Comparison of ENCODE assay signal across 15 mouse cellular contexts in the genomic region with DNA sequence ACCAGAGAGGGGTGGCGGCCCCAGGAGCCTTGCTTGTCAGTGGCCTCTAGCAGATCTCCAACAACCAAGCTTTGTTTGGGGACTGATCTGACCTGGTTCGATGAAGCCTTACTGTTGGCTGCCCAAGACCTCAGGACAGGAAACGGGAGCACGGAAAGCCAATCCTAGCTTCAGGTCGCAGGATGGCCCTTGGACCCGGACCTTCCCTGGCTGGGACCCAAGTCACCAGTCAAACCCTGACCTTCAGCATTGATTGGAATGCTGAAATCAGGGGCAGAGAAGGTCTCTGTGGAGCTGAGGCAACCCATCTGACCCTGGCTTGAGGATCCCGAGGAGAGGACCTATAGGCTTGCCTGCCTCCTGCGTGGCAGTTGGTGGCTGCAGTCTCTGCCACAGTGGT. TPM values are rescaled to one million over a fixed set of nuclear protein-coding genes. Genes with fewer than 3 reads are reported as not detected.
A peak's percentile ranks its signal among the peaks of the same experiment; 100 is the strongest.
DNase-seq lines count a peak whose midpoint lies in the region; ATAC-seq and TF ChIP-seq lines count a peak whose summit lies in the region.
"Had no signal": no experiment of that assay in that cellular context is flagged by ENCODE, and none has a peak within 500 bp of the region (broad histone marks: within the 10 kb centered on the region; RNA-seq: fewer than 3 reads in every experiment).

No protein-coding gene starts in this region.

- no peak for ATAC-seq in hindbrain, embryonic 14.5 days (ENCODE audit: low FRiP score)
- ATAC-seq in intestine, postnatal 0 days: peak; percentile 64
- no peak for ATAC-seq in stomach, embryonic 15.5 days (ENCODE audit: insufficient read depth, low FRiP score, low read depth)
- ATAC-seq: activated CD4-positive, CD25-positive, alpha-beta regulatory T cell, adult 4 months; forebrain, embryonic 14.5 days; inflammation-experienced regulatory T-cells, adult 6 months had no signal

- WGBS in hindbrain, embryonic 10.5 days: 86% methylated on average over 8 of the region's 8 CpGs
- 89% methylated on average over 8 of the region's 8 CpGs for WGBS in hindbrain, embryonic 14.5 days
- 50% methylated on average over 8 of the region's 8 CpGs for WGBS in intestine, postnatal 0 days
- WGBS in stomach, embryonic 15.5 days: 85% methylated on average over 8 of the region's 8 CpGs

- peaks cover 51% of the 10 kb centered on the region for H3K27me3 ChIP-seq in hindbrain, embryonic 10.5 days (ENCODE audit: insufficient read depth, poor library complexity, severe bottlenecking)
- peaks cover 28% of the 10 kb centered on the region for H3K27me3 ChIP-seq in hindbrain, embryonic 14.5 days (ENCODE audit: control insufficient read depth, insufficient read depth, low read length)
- H3K27me3 ChIP-seq in intestine, postnatal 0 days (replicated peaks; ENCODE audit: control insufficient read depth, insufficient read depth, low read length): 0 out of 2 replicates have a peak, but pooled peaks cover 3% of the 10 kb centered on the region
- H3K27me3 ChIP-seq in stomach, embryonic 15.5 days (replicated peaks): peaks cover 1% of the 10 kb centered on the region; the same call in 1 of the 2 replicates

- no peaks in the 10 kb centered on the region for H3K36me3 ChIP-seq in hindbrain, embryonic 10.5 days
- H3K36me3 ChIP-seq in hindbrain, embryonic 14.5 days (replicated peaks; ENCODE audit: control insufficient read depth, insufficient read depth): no peaks in the 10 kb centered on the region
- H3K36me3 ChIP-seq in intestine, postnatal 0 days (ENCODE audit: control insufficient read depth, insufficient read depth): no peaks in the 10 kb centered on the region
- H3K36me3 ChIP-seq in stomach, embryonic 15.5 days: no peaks in the 10 kb centered on the region
- H3K36me3 ChIP-seq: neural tube, embryonic 13.5 days had no signal

- no peak for TF ChIP-seq CTCF in intestine, postnatal 0 days (IDR thresholded peaks at IDR 0.05; ENCODE audit: low read depth)

- no peak overlapping the region for H3K4me3 ChIP-seq in hindbrain, embryonic 10.5 days
- H3K4me3 ChIP-seq in hindbrain, embryonic 14.5 days (replicated peaks; ENCODE audit: low read length): no peak overlapping the region
- no peak overlapping the region for H3K4me3 ChIP-seq in intestine, postnatal 0 days (ENCODE audit: low read depth, low read length)
- no peak overlapping the region for H3K4me3 ChIP-seq in stomach, embryonic 15.5 days (replicated peaks)
- H3K4me3 ChIP-seq: gastrocnemius, adult 2 months; neural tube, embryonic 13.5 days had no signal

- DNase-seq in hindbrain, embryonic 10.5 days (ENCODE audit: low spot score): no peak
- DNase-seq in hindbrain, embryonic 14.5 days (ENCODE audit: low spot score): no peak
- peak; percentile 60 for DNase-seq in liver
- DNase-seq in gastrocnemius, postnatal 25 days: no peak
- DNase-seq in left cerebral cortex, adult 9 months (ENCODE audit: low spot score in 2 of 2): no peak
- DNase-seq in layer of hippocampus, postnatal 10 days (ENCODE audit: low spot score in 2 of 2): no peak
- DNase-seq: gastrocnemius, adult 2 months; right cerebral cortex, adult 18-20 months; thymus, postnatal 14 days had no signal

- no peaks in the 10 kb centered on the region for H3K9me3 ChIP-seq in hindbrain, embryonic 10.5 days
- H3K9me3 ChIP-seq in hindbrain, embryonic 14.5 days (ENCODE audit: control insufficient read depth, low read length): no peaks in the 10 kb centered on the region
- H3K9me3 ChIP-seq in intestine, postnatal 0 days (ENCODE audit: control insufficient read depth): no peaks in the 10 kb centered on the region
- H3K9me3 ChIP-seq in stomach, embryonic 15.5 days: no peaks in the 10 kb centered on the region
- H3K9me3 ChIP-seq: neural tube, embryonic 13.5 days had no signal

- 0 out of 2 replicates have a peak overlapping the region, but pooled peaks have one; percentile 16 for H3K27ac ChIP-seq in hindbrain, embryonic 10.5 days
- no peak overlapping the region for H3K27ac ChIP-seq in hindbrain, embryonic 14.5 days
- peak overlapping the region; percentile 76 for H3K27ac ChIP-seq in intestine, postnatal 0 days (ENCODE audit: low read depth, low read length)
- H3K27ac ChIP-seq in stomach, embryonic 15.5 days: peak overlapping the region; percentile 49
- H3K27ac ChIP-seq: gastrocnemius, adult 2 months; neural tube, embryonic 13.5 days had no signal

- no peak overlapping the region for H3K9ac ChIP-seq in hindbrain, embryonic 14.5 days
- H3K9ac ChIP-seq in intestine, postnatal 0 days (ENCODE audit: low read depth, low read length): no peak overlapping the region
- no peak overlapping the region for H3K9ac ChIP-seq in stomach, embryonic 15.5 days
- H3K9ac ChIP-seq: neural tube, embryonic 13.5 days had no signal

- no peak overlapping the region for H3K4me2 ChIP-seq in hindbrain, embryonic 14.5 days (replicated peaks)
- H3K4me2 ChIP-seq in intestine, postnatal 0 days (replicated peaks; ENCODE audit: low read depth): peak overlapping the region; percentile 33
- no peak overlapping the region for H3K4me2 ChIP-seq in stomach, embryonic 15.5 days
- H3K4me2 ChIP-seq: neural tube, embryonic 13.5 days had no signal

- H3K4me1 ChIP-seq in hindbrain, embryonic 10.5 days (replicated peaks): peaks cover 51% of the 10 kb centered on the region
- peaks cover 3% of the 10 kb centered on the region for H3K4me1 ChIP-seq in hindbrain, embryonic 14.5 days (replicated peaks; ENCODE audit: control insufficient read depth, insufficient read depth, low read length)
- no peaks in the 10 kb centered on the region; the same call in 1 of the 2 replicates for H3K4me1 ChIP-seq in intestine, postnatal 0 days (replicated peaks; ENCODE audit: control insufficient read depth, insufficient read depth, low read length)
- H3K4me1 ChIP-seq in stomach, embryonic 15.5 days: peaks cover 38% of the 10 kb centered on the region

RNA-seq across cellular contexts. Expression of gene Sept9, which starts 5.1 kb away (rescaled TPM):
- polyA plus RNA-seq in hindbrain, embryonic 10.5 days (2016; fragmentation: Nextera tagmentation; extraction: Ambion mirVana): 186 and 206 TPM in 2 replicates
- 96.5 and 96.9 TPM in 2 replicates for polyA plus RNA-seq in hindbrain, embryonic 14.5 days (2014; fragmentation: Nextera tagmentation; extraction: Ambion mirVana)
- 74.5 and 81.5 TPM in 2 replicates for polyA plus RNA-seq in intestine, postnatal 0 days (2015; fragmentation: Nextera tagmentation; extraction: Ambion mirVana)
- polyA plus RNA-seq in stomach, embryonic 15.5 days (2015; fragmentation: Nextera tagmentation; extraction: Ambion mirVana): 107 and 121 TPM in 2 replicates
- 10 to 100 TPM; 13.8 to 16.2 TPM for total RNA-seq in gastrocnemius, postnatal 25 days (2021)
- total RNA-seq in layer of hippocampus, postnatal 10 days (2021): 10 to 100 TPM; 79.5 to 90.0 TPM
